In genomic region chr14:61601348-61601747, GRCm38 (mm10) we compare ENCODE assay signal across 12 mouse cellular contexts. TPM values are rescaled to one million over a fixed set of nuclear protein-coding genes. Genes with fewer than 3 reads are reported as not detected.
DNase-seq lines count a peak whose midpoint lies in the region; ATAC-seq and TF ChIP-seq lines count a peak whose summit lies in the region.
"Had no signal": no experiment of that assay in that cellular context is flagged by ENCODE, and none has a peak within 500 bp of the region (broad histone marks: within the 10 kb centered on the region; RNA-seq: fewer than 3 reads in every experiment).

No protein-coding gene starts in this region.

- no peaks in the 10 kb centered on the region for H3K27me3 ChIP-seq in forebrain, embryonic 13.5 days
- H3K27me3 ChIP-seq in forebrain, embryonic 11.5 days (ENCODE audit: control insufficient read depth, insufficient read depth, low read length): no peaks in the 10 kb centered on the region
- H3K27me3 ChIP-seq in liver, embryonic 12.5 days (replicated peaks): no peaks in the 10 kb centered on the region
- H3K27me3 ChIP-seq in liver, postnatal 0 days (ENCODE audit: insufficient read depth, low read length): no peaks in the 10 kb centered on the region
- H3K27me3 ChIP-seq in forebrain, embryonic 16.5 days (replicated peaks; ENCODE audit: control insufficient read depth, insufficient read depth, low read length): no peaks in the 10 kb centered on the region
- no peaks in the 10 kb centered on the region for H3K27me3 ChIP-seq in neural tube, embryonic 13.5 days

- no peak overlapping the region for H3K9ac ChIP-seq in forebrain, embryonic 13.5 days
- no peak overlapping the region for H3K9ac ChIP-seq in forebrain, embryonic 11.5 days (ENCODE audit: low read length)
- no peak overlapping the region for H3K9ac ChIP-seq in liver, embryonic 12.5 days
- no peak overlapping the region for H3K9ac ChIP-seq in liver, postnatal 0 days (replicated peaks)
- H3K9ac ChIP-seq in forebrain, embryonic 16.5 days (replicated peaks; ENCODE audit: low read depth, low read length): no peak overlapping the region
- H3K9ac ChIP-seq in neural tube, embryonic 13.5 days: no peak overlapping the region

- WGBS in forebrain, embryonic 13.5 days: 88% methylated on average over 9 of the region's 9 CpGs
- WGBS in forebrain, embryonic 11.5 days: 89% methylated on average over 9 of the region's 9 CpGs
- 77% methylated on average over 9 of the region's 9 CpGs for WGBS in liver, embryonic 12.5 days (ENCODE audit: insufficient replicate concordance)
- 69% methylated on average over 9 of the region's 9 CpGs for WGBS in liver, postnatal 0 days (ENCODE audit: insufficient replicate concordance)
- WGBS in forebrain, embryonic 16.5 days: 82% methylated on average over 9 of the region's 9 CpGs
- 90% methylated on average over 9 of the region's 9 CpGs for WGBS in neural tube, embryonic 13.5 days

- no peaks in the 10 kb centered on the region for H3K9me3 ChIP-seq in forebrain, embryonic 13.5 days (replicated peaks)
- no peaks in the 10 kb centered on the region for H3K9me3 ChIP-seq in forebrain, embryonic 11.5 days (ENCODE audit: control insufficient read depth, low read length)
- H3K9me3 ChIP-seq in liver, embryonic 12.5 days (replicated peaks): no peaks in the 10 kb centered on the region
- no peaks in the 10 kb centered on the region for H3K9me3 ChIP-seq in liver, postnatal 0 days (ENCODE audit: low read length)
- no peaks in the 10 kb centered on the region for H3K9me3 ChIP-seq in forebrain, embryonic 16.5 days (ENCODE audit: control insufficient read depth, low read length)
- H3K9me3 ChIP-seq in neural tube, embryonic 13.5 days: no peaks in the 10 kb centered on the region

- ATAC-seq in forebrain, embryonic 13.5 days: no peak
- ATAC-seq in forebrain, embryonic 11.5 days (replicated peaks; ENCODE audit: low FRiP score): no peak
- no peak for ATAC-seq in liver, embryonic 12.5 days
- no peak for ATAC-seq in liver, postnatal 0 days
- ATAC-seq in forebrain, embryonic 16.5 days: no peak
- ATAC-seq in neural tube, embryonic 13.5 days (ENCODE audit: low read depth): no peak

- no peak overlapping the region for H3K27ac ChIP-seq in forebrain, embryonic 13.5 days
- H3K27ac ChIP-seq in forebrain, embryonic 11.5 days (ENCODE audit: low read depth, low read length): no peak overlapping the region
- H3K27ac ChIP-seq in liver, embryonic 12.5 days: no peak overlapping the region
- no peak overlapping the region for H3K27ac ChIP-seq in liver, postnatal 0 days (ENCODE audit: low read depth)
- no peak overlapping the region for H3K27ac ChIP-seq in forebrain, embryonic 16.5 days (ENCODE audit: low read length)
- no peak overlapping the region for H3K27ac ChIP-seq in neural tube, embryonic 13.5 days (replicated peaks)

- no peak for DNase-seq in forebrain, embryonic 11.5 days (ENCODE audit: low spot score)
- DNase-seq in liver, postnatal 0 days: no peak
- DNase-seq in MN1 (ENCODE audit: low spot score): no peak
- no peak for DNase-seq in cerebellum, postnatal 25 days
- DNase-seq: adrenal gland, adult 2 months; kidney, adult 11 months; liver; lung, postnatal 36 days had no signal

- H3K4me2 ChIP-seq in forebrain, embryonic 13.5 days: peak overlapping the region; percentile 71
- H3K4me2 ChIP-seq in forebrain, embryonic 11.5 days (ENCODE audit: low read depth, low read length, severe bottlenecking): no peak overlapping the region
- 0 out of 2 replicates have a peak overlapping the region, but pooled peaks have one; percentile 0 for H3K4me2 ChIP-seq in liver, embryonic 12.5 days
- no peak overlapping the region for H3K4me2 ChIP-seq in liver, postnatal 0 days (ENCODE audit: low read depth, low read length)
- H3K4me2 ChIP-seq in forebrain, embryonic 16.5 days (ENCODE audit: low read length): peak overlapping the region; percentile 75
- H3K4me2 ChIP-seq in neural tube, embryonic 13.5 days: peak overlapping the region; percentile 68

- peaks cover 28% of the 10 kb centered on the region for H3K4me1 ChIP-seq in forebrain, embryonic 13.5 days
- peaks cover 2% of the 10 kb centered on the region; the same call in 1 of the 2 replicates for H3K4me1 ChIP-seq in forebrain, embryonic 11.5 days (replicated peaks; ENCODE audit: control insufficient read depth, insufficient read depth, low read length)
- peaks cover 33% of the 10 kb centered on the region for H3K4me1 ChIP-seq in liver, embryonic 12.5 days
- peaks cover 15% of the 10 kb centered on the region for H3K4me1 ChIP-seq in liver, postnatal 0 days (ENCODE audit: insufficient read depth)
- peaks cover 26% of the 10 kb centered on the region for H3K4me1 ChIP-seq in forebrain, embryonic 16.5 days (replicated peaks; ENCODE audit: control insufficient read depth, insufficient read depth, low read length)
- peaks cover 32% of the 10 kb centered on the region for H3K4me1 ChIP-seq in neural tube, embryonic 13.5 days (replicated peaks)

- no peak for TF ChIP-seq EP300 in liver, postnatal 0 days (IDR thresholded peaks at IDR 0.05; ENCODE audit: low read depth)

- H3K4me3 ChIP-seq in forebrain, embryonic 13.5 days: peak overlapping the region; percentile 85
- no peak overlapping the region for H3K4me3 ChIP-seq in forebrain, embryonic 11.5 days (ENCODE audit: low read depth, low read length)
- H3K4me3 ChIP-seq in liver, embryonic 12.5 days: no peak overlapping the region
- H3K4me3 ChIP-seq in liver, postnatal 0 days (ENCODE audit: low read depth, low read length): no peak overlapping the region
- peak overlapping the region; percentile 11 for H3K4me3 ChIP-seq in forebrain, embryonic 16.5 days (replicated peaks; ENCODE audit: low read length)
- H3K4me3 ChIP-seq in neural tube, embryonic 13.5 days: peak overlapping the region; percentile 83

- TF ChIP-seq CTCF in liver, postnatal 0 days (IDR thresholded peaks at IDR 0.05; ENCODE audit: low read depth): no peak

- H3K36me3 ChIP-seq in forebrain, embryonic 13.5 days (ENCODE audit: poor library complexity, severe bottlenecking): peaks cover 27% of the 10 kb centered on the region
- H3K36me3 ChIP-seq in forebrain, embryonic 11.5 days (ENCODE audit: control insufficient read depth, insufficient read depth, low read length): no peaks in the 10 kb centered on the region
- H3K36me3 ChIP-seq in liver, embryonic 12.5 days: peaks cover 38% of the 10 kb centered on the region
- H3K36me3 ChIP-seq in liver, postnatal 0 days (replicated peaks; ENCODE audit: insufficient read depth, low read length): no peaks in the 10 kb centered on the region; the same call in 1 of the 2 replicates
- peaks cover 11% of the 10 kb centered on the region for H3K36me3 ChIP-seq in forebrain, embryonic 16.5 days (ENCODE audit: control insufficient read depth, insufficient read depth)
- H3K36me3 ChIP-seq in neural tube, embryonic 13.5 days: peaks cover 37% of the 10 kb centered on the region

RNA-seq across cellular contexts. Expression of gene Trim13, which starts 3.3 kb away (rescaled TPM):
- 53.3 and 56.9 TPM in 2 replicates for polyA plus RNA-seq in forebrain, embryonic 13.5 days (2015; fragmentation: Nextera tagmentation; extraction: Ambion mirVana)
- 26.5 and 27.7 TPM in 2 replicates for polyA plus RNA-seq in forebrain, embryonic 11.5 days (2014; fragmentation: Nextera tagmentation; extraction: Ambion mirVana)
- polyA plus RNA-seq in liver, embryonic 12.5 days (2016; fragmentation: Nextera tagmentation; extraction: Ambion mirVana): 6.9 and 7.7 TPM in 2 replicates
- polyA plus RNA-seq in liver, postnatal 0 days (2015; fragmentation: Nextera tagmentation; extraction: Ambion mirVana): 3.6 and 4.3 TPM in 2 replicates
- 67.4 and 70.5 TPM in 2 replicates for polyA plus RNA-seq in forebrain, embryonic 16.5 days (2015; fragmentation: Nextera tagmentation; extraction: Ambion mirVana)
- polyA plus RNA-seq in neural tube, embryonic 13.5 days (2015; fragmentation: Nextera tagmentation; extraction: Ambion mirVana): 58.9 and 59.0 TPM in 2 replicates

RNA-seq across cellular contexts. Expression of gene Kcnrg, which starts 5.9 kb away (rescaled TPM):
- 2.4 and 2.8 TPM in 2 replicates for polyA plus RNA-seq in forebrain, embryonic 13.5 days (2015; fragmentation: Nextera tagmentation; extraction: Ambion mirVana)
- 0.77 and 1.0 TPM in 2 replicates for polyA plus RNA-seq in forebrain, embryonic 11.5 days (2014; fragmentation: Nextera tagmentation; extraction: Ambion mirVana)
- 0.41 and 0.42 TPM in 2 replicates for polyA plus RNA-seq in liver, embryonic 12.5 days (2016; fragmentation: Nextera tagmentation; extraction: Ambion mirVana)
- polyA plus RNA-seq in liver, postnatal 0 days (2015; fragmentation: Nextera tagmentation; extraction: Ambion mirVana): 0.08 and 0.09 TPM in 2 replicates
- 3.7 and 4.4 TPM in 2 replicates for polyA plus RNA-seq in forebrain, embryonic 16.5 days (2015; fragmentation: Nextera tagmentation; extraction: Ambion mirVana)
- 3.2 and 3.3 TPM in 2 replicates for polyA plus RNA-seq in neural tube, embryonic 13.5 days (2015; fragmentation: Nextera tagmentation; extraction: Ambion mirVana)

RNA-seq across cellular contexts. Expression of gene Spryd7, which starts 44.7 kb away (rescaled TPM):
- polyA plus RNA-seq in forebrain, embryonic 13.5 days (2015; fragmentation: Nextera tagmentation; extraction: Ambion mirVana): 30.5 and 31.5 TPM in 2 replicates
- 15.8 and 16.6 TPM in 2 replicates for polyA plus RNA-seq in forebrain, embryonic 11.5 days (2014; fragmentation: Nextera tagmentation; extraction: Ambion mirVana)
- 15.2 and 15.3 TPM in 2 replicates for polyA plus RNA-seq in liver, embryonic 12.5 days (2016; fragmentation: Nextera tagmentation; extraction: Ambion mirVana)
- 7.0 and 7.2 TPM in 2 replicates for polyA plus RNA-seq in liver, postnatal 0 days (2015; fragmentation: Nextera tagmentation; extraction: Ambion mirVana)
- 45.2 and 48.5 TPM in 2 replicates for polyA plus RNA-seq in forebrain, embryonic 16.5 days (2015; fragmentation: Nextera tagmentation; extraction: Ambion mirVana)
- polyA plus RNA-seq in neural tube, embryonic 13.5 days (2015; fragmentation: Nextera tagmentation; extraction: Ambion mirVana): 43.2 and 47.0 TPM in 2 replicates

Comparison
In these comparisons a context has a peak if more than half of its experiments do, and no peak if none do; other contexts are left out.
1. H3K4me2 ChIP-seq: peak in forebrain, embryonic 13.5 days (single experiment), liver, embryonic 12.5 days (single experiment), forebrain, embryonic 16.5 days (single experiment) and neural tube, embryonic 13.5 days (single experiment); none in forebrain, embryonic 11.5 days (single experiment) and liver, postnatal 0 days (single experiment).
2. H3K4me3 ChIP-seq: peak in forebrain, embryonic 13.5 days (single experiment), forebrain, embryonic 16.5 days (single experiment) and neural tube, embryonic 13.5 days (single experiment); none in forebrain, embryonic 11.5 days (single experiment), liver, embryonic 12.5 days (single experiment) and liver, postnatal 0 days (single experiment).